Mouse (Mus musculus) erythroblast, adult 5-6 weeks (primary cell): ENCODE results near the gene Tbx4. TPM values are rescaled to one million over a fixed set of nuclear protein-coding genes. Genes with fewer than 3 reads are reported as not detected.

ENCODE experiments used
- ATAC-seq: replicated peaks from 2 replicates; pipeline ENCODE4 v1.8.0; 2016; ENCODE audit warnings: moderate number of reproducible peaks, mild to moderate bottlenecking, moderate TSS enrichment, inconsistent platforms; ENCODE audit not compliant: poor library complexity, low FRiP score, severe bottlenecking
- total RNA-seq, 2 experiments: library from RNA; stranded (forward) in 1 of 2; stranded (reverse) in 1 of 2; fragments of 150-400 nt in 1 of 2; fragments of 200-764, 138-1000 nt in 1 of 2; gene quantifications; 2 replicates each; pipeline versions ENCODE4 v1.2.3 to v1.2.4; 2015 to 2017; ENCODE audit warnings: low replicate concordance in 2 of 2

The Tbx4 gene
- total RNA-seq, 2 experiments from 2014 or later: not detected

GRCm38 (mm10) chr11:85894136-85894530, 7.9 kb downstream of the Tbx4 start:
- no peak for ATAC-seq

GRCm38 (mm10) chr11:85894731-85895545, 8.7 kb downstream of the Tbx4 start:
- ATAC-seq: no peak

- no peak for ATAC-seq
These were observed 10.2 kb downstream of the Tbx4 start for GRCm38 (mm10) chr11:85896335-85896985.

GRCm38 (mm10) chr11:85900291-85900690, 14.1 kb downstream of the Tbx4 start:
- ATAC-seq: no peak

- ATAC-seq: no peak
These were observed 23.3 kb downstream of the Tbx4 start for GRCm38 (mm10) chr11:85909514-85909913.

GRCm38 (mm10) chr11:85910133-85910532, 23.9 kb downstream of the Tbx4 start:
- ATAC-seq: no peak

GRCm38 (mm10) chr11:85913506-85913905, 27.3 kb downstream of the Tbx4 start:
- no peak for ATAC-seq

GRCm38 (mm10) chr11:85917091-85917992, 31.1 kb downstream of the Tbx4 start:
- no peak for ATAC-seq

- ATAC-seq: no peak
These were observed 31.7 kb downstream of the Tbx4 start for GRCm38 (mm10) chr11:85917993-85918325.

- ATAC-seq: no peak
These were observed 32.2 kb downstream of the Tbx4 start for GRCm38 (mm10) chr11:85918388-85918940.

- no peak for ATAC-seq
These were observed 39.1 kb downstream of the Tbx4 start for GRCm38 (mm10) chr11:85925294-85925743.

GRCm38 (mm10) chr11:85926287-85926764, 40.1 kb downstream of the Tbx4 start:
- no peak for ATAC-seq

- no peak for ATAC-seq
These were observed 41.9 kb downstream of the Tbx4 start for GRCm38 (mm10) chr11:85928106-85928505.

GRCm38 (mm10) chr11:85929651-85930050, 43.4 kb downstream of the Tbx4 start:
- no peak for ATAC-seq

- no peak for ATAC-seq
These were observed 55.8 kb downstream of the Tbx4 start for GRCm38 (mm10) chr11:85941785-85942570.

- no peak for ATAC-seq
These were observed 62.5 kb downstream of the Tbx4 start for GRCm38 (mm10) chr11:85948765-85949164.

GRCm38 (mm10) chr11:85949749-85950148, 63.5 kb downstream of the Tbx4 start:
- ATAC-seq: no peak

GRCm38 (mm10) chr11:85952538-85952937, 66.3 kb downstream of the Tbx4 start:
- no peak for ATAC-seq

- no peak for ATAC-seq
These were observed 69.4 kb downstream of the Tbx4 start for GRCm38 (mm10) chr11:85955611-85956010.
